Mouse (Mus musculus): Measurements from ENCODE around the gene Ep300.
"Not testable (repeated sequence)": the region's sequence is repeated elsewhere in the genome, so short reads cannot be mapped to it uniquely, and the experiment has no call there.

The Ep300 gene

GRCm38 (mm10) chr15:81598742-81599141 is 13.6 kb downstream of the Ep300 start:
- not testable (repeated sequence) for DNase-seq

- no peak for DNase-seq
These were observed 20.1 kb downstream of the Ep300 start for GRCm38 (mm10) chr15:81605241-81605640.

- peak; percentile 37 for DNase-seq
These were observed 21.5 kb downstream of the Ep300 start for GRCm38 (mm10) chr15:81606634-81607033.

GRCm38 (mm10) chr15:81649516-81650455 is 64.6 kb downstream of the Ep300 start:
- no peak for DNase-seq

- peak; percentile 11 for DNase-seq
These were observed 65.5 kb downstream of the Ep300 start for GRCm38 (mm10) chr15:81650636-81651035.

- DNase-seq = no peak
These were observed 76.5 kb downstream of the Ep300 start for GRCm38 (mm10) chr15:81661701-81662100.

- DNase-seq = no peak
These were observed 78.1 kb downstream of the Ep300 start for GRCm38 (mm10) chr15:81663281-81663680.

- peak; percentile 93 for DNase-seq
These were observed 78.8 kb downstream of the Ep300 start, which contains the start of gene L3mbtl2 for GRCm38 (mm10) chr15:81663697-81664561. Gene L3mbtl2, plus strand, starts transcription at chr15:81663889.

GRCm38 (mm10) chr15:81666957-81667356 is 81.8 kb downstream of the Ep300 start:
- no peak for DNase-seq

- DNase-seq = peak; percentile 61
These were observed 85.1 kb downstream of the Ep300 start for GRCm38 (mm10) chr15:81670231-81670640.

GRCm38 (mm10) chr15:81676637-81677036 is 91.5 kb downstream of the Ep300 start:
- DNase-seq = no peak

GRCm38 (mm10) chr15:81680301-81680805 is 95.2 kb downstream of the Ep300 start:
- no peak for DNase-seq

GRCm38 (mm10) chr15:81693366-81693966 is 108.3 kb downstream of the Ep300 start:
- DNase-seq = no peak

- peak; percentile 87 for DNase-seq
These were observed 109.1 kb downstream of the Ep300 start for GRCm38 (mm10) chr15:81693967-81694881.

GRCm38 (mm10) chr15:81694891-81695290 is 109.7 kb downstream of the Ep300 start:
- peak; percentile 28 for DNase-seq

GRCm38 (mm10) chr15:81697175-81697574 is 112.0 kb downstream of the Ep300 start, which contains the start of gene Chadl:
Gene Chadl, minus strand, starts transcription at chr15:81697287.
- no peak for DNase-seq

GRCm38 (mm10) chr15:81697847-81698246 is 112.7 kb downstream of the Ep300 start:
- peak; percentile 64 for DNase-seq

- DNase-seq = no peak
These were observed 113.4 kb downstream of the Ep300 start for GRCm38 (mm10) chr15:81698532-81698931.

- DNase-seq = no peak
These were observed 115.0 kb downstream of the Ep300 start for GRCm38 (mm10) chr15:81700161-81700560.

- peak; percentile 93 for DNase-seq
These were observed 115.5 kb downstream of the Ep300 start for GRCm38 (mm10) chr15:81700601-81701000.

GRCm38 (mm10) chr15:81701350-81701749 is 116.2 kb downstream of the Ep300 start:
- DNase-seq = not testable (repeated sequence)
